Mouse (Mus musculus) spleen, adult 2 months (tissue): ENCODE data around the gene Tbkbp1.

Source experiments
- CTCF ChIP-seq: fragments of 200-500 bp; IDR thresholded peaks from 2 replicates; pipeline ENCODE4 v1.5.1; 2011; ENCODE audit warnings: mild to moderate bottlenecking, inconsistent platforms; ENCODE audit not compliant: insufficient read depth, insufficient read length, insufficient replicate concordance; ENCODE audit errors: extremely low read depth
- POLR2A ChIP-seq: fragments of 200-500 bp; IDR thresholded peaks from 2 replicates; pipeline ENCODE4 v1.6.1; 2011; ENCODE audit warnings: low read depth, low read length, inconsistent platforms

DNA sequence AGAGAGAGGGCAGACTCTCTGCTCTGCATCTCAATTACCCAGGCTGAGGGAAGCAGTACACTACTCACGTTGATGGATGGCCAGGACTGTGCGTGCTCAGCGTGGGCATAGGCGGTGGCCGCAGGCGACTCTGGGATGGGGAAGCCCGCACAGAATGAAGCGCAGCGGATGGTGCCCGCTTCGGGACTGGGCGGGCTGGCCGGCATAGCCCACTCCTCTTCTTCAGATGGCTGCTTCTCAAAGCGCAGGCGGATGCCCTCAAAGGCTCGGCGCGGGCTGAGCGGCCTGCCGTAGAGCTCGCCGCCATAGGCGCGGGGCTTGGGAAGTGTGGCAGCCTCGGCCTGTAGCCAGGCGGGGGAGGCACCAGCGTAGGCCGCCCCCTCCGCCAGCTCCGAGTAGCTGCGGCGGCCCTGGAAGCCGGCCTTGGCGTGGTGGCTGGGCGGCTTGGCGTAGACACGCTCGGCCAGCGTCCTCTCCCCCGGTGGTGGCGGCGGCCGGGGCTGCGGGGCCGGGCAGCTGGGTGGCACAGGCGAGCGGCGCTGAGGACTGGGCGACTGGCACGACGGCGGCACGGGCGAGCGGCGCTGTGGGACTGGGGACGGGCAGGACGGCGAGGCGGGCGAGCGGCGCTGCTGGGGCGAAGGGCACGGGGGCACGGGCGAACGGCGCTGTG, 12.6 kb downstream of the Tbkbp1 start:
- TF ChIP-seq CTCF, result no peak
- no peak for TF ChIP-seq POLR2A
